Mouse (Mus musculus): ENCODE results near the gene Chrna9. TPM values are rescaled to one million over a fixed set of nuclear protein-coding genes. Genes with fewer than 3 reads are reported as not detected.
A peak's percentile ranks its signal among the peaks of the same experiment; 100 is the strongest.

Chrna9 gene
- total and polyA plus RNA-seq, 3 experiments: 0.16 TPM; not detected in 2

GRCm38 (mm10) chr5:65933258-65933657 is 1.5 kb upstream of the Chrna9 start:
- no peak for DNase-seq (ENCODE audit: low spot score)
- no peaks in the 10 kb centered on the region for H3K36me3 ChIP-seq (replicated peaks)
- H3K4me3 ChIP-seq (ENCODE audit: low read depth, low read length): no peak overlapping the region
- H3K9me3 ChIP-seq (replicated peaks): no peaks in the 10 kb centered on the region
- peaks cover 6% of the 10 kb centered on the region; the same call in 1 of the 2 replicates for H3K4me1 ChIP-seq (ENCODE audit: insufficient read depth, low read depth, low read length)
- no peak for ATAC-seq (ENCODE audit: extremely low read depth, insufficient number of reproducible peaks, low FRiP score, poor library complexity, severe bottlenecking)
- TF ChIP-seq TAL1 (conservative IDR thresholded peaks at IDR 0.05; ENCODE audit: low read depth, low read length) (no peak), GATA2 (IDR thresholded peaks at IDR 0.05; ENCODE audit: borderline replicate concordance, low read depth, low read length) (no peak), POLR2AphosphoS5 (IDR thresholded peaks at IDR 0.05; ENCODE audit: insufficient replicate concordance, low read depth, low read length) (no peak), CTCF (IDR thresholded peaks at IDR 0.05; ENCODE audit: low read depth, low read length) (no peak), GATA1 (IDR thresholded peaks at IDR 0.05; ENCODE audit: borderline replicate concordance, low read length) (no peak)
- peaks cover 2% of the 10 kb centered on the region for H3K27me3 ChIP-seq (ENCODE audit: insufficient read depth, low read length)

GRCm38 (mm10) chr5:65933764-65934163 is 957 bp upstream of the Chrna9 start:
- Histone ChIP-seq H3K27me3 (ENCODE audit: insufficient read depth, low read length) (peaks cover 2% of the 10 kb centered on the region), H3K36me3 (replicated peaks) (no peaks in the 10 kb centered on the region), H3K4me1 (ENCODE audit: insufficient read depth, low read depth, low read length) (peaks cover 6% of the 10 kb centered on the region; the same call in 1 of the 2 replicates), H3K4me3 (ENCODE audit: low read depth, low read length) (no peak overlapping the region), H3K9me3 (replicated peaks) (no peaks in the 10 kb centered on the region)
- DNase-seq (ENCODE audit: low spot score) (no peak), ATAC-seq (ENCODE audit: extremely low read depth, insufficient number of reproducible peaks, low FRiP score, poor library complexity, severe bottlenecking) (no peak)
- TF ChIP-seq GATA1 (IDR thresholded peaks at IDR 0.05; ENCODE audit: borderline replicate concordance, low read length) (no peak), TAL1 (conservative IDR thresholded peaks at IDR 0.05; ENCODE audit: low read depth, low read length) (no peak), CTCF (IDR thresholded peaks at IDR 0.05; ENCODE audit: low read depth, low read length) (no peak), GATA2 (IDR thresholded peaks at IDR 0.05; ENCODE audit: borderline replicate concordance, low read depth, low read length) (no peak), POLR2AphosphoS5 (IDR thresholded peaks at IDR 0.05; ENCODE audit: insufficient replicate concordance, low read depth, low read length) (no peak)

GRCm38 (mm10) chr5:65937011-65937726 is 2.4 kb downstream of the Chrna9 start:
- TF ChIP-seq TAL1 (conservative IDR thresholded peaks at IDR 0.05; ENCODE audit: low read depth, low read length) (no peak), CTCF (IDR thresholded peaks at IDR 0.05; ENCODE audit: low read depth, low read length) (no peak), POLR2AphosphoS5 (IDR thresholded peaks at IDR 0.05; ENCODE audit: insufficient replicate concordance, low read depth, low read length) (no peak), GATA1 (IDR thresholded peaks at IDR 0.05; ENCODE audit: borderline replicate concordance, low read length) (no peak), GATA2 (IDR thresholded peaks at IDR 0.05; ENCODE audit: borderline replicate concordance, low read depth, low read length) (no peak)
- H3K27me3 ChIP-seq (ENCODE audit: insufficient read depth, low read length): peaks cover 8% of the 10 kb centered on the region
- no peaks in the 10 kb centered on the region for H3K36me3 ChIP-seq (replicated peaks)
- H3K9me3 ChIP-seq (replicated peaks): no peaks in the 10 kb centered on the region
- H3K4me3 ChIP-seq (ENCODE audit: low read depth, low read length): no peak overlapping the region
- no peak for ATAC-seq (ENCODE audit: extremely low read depth, insufficient number of reproducible peaks, low FRiP score, poor library complexity, severe bottlenecking)
- H3K4me1 ChIP-seq (ENCODE audit: insufficient read depth, low read depth, low read length): peaks cover 6% of the 10 kb centered on the region; the same call in 1 of the 2 replicates
- no peak for DNase-seq (ENCODE audit: low spot score)

- peaks cover 8% of the 10 kb centered on the region for H3K27me3 ChIP-seq (ENCODE audit: insufficient read depth, low read length)
- H3K36me3 ChIP-seq (replicated peaks): no peaks in the 10 kb centered on the region
- no peak overlapping the region for H3K4me3 ChIP-seq (ENCODE audit: low read depth, low read length)
- H3K4me1 ChIP-seq (ENCODE audit: insufficient read depth, low read depth, low read length): peaks cover 6% of the 10 kb centered on the region; the same call in 1 of the 2 replicates
- TF ChIP-seq GATA2 (IDR thresholded peaks at IDR 0.05; ENCODE audit: borderline replicate concordance, low read depth, low read length): no peak
- peak; percentile 88 for TF ChIP-seq CTCF (IDR thresholded peaks at IDR 0.05; ENCODE audit: low read depth, low read length)
- ATAC-seq (ENCODE audit: extremely low read depth, insufficient number of reproducible peaks, low FRiP score, poor library complexity, severe bottlenecking) (peak; percentile 92), DNase-seq (ENCODE audit: low spot score) (peak; percentile 77)
- no peaks in the 10 kb centered on the region for H3K9me3 ChIP-seq (replicated peaks)
Observed at GRCm38 (mm10) chr5:65937998-65938715, 3.4 kb downstream of the Chrna9 start.

GRCm38 (mm10) chr5:65941145-65941544 is 6.4 kb downstream of the Chrna9 start:
- no peak for ATAC-seq (ENCODE audit: extremely low read depth, insufficient number of reproducible peaks, low FRiP score, poor library complexity, severe bottlenecking)

DNA sequence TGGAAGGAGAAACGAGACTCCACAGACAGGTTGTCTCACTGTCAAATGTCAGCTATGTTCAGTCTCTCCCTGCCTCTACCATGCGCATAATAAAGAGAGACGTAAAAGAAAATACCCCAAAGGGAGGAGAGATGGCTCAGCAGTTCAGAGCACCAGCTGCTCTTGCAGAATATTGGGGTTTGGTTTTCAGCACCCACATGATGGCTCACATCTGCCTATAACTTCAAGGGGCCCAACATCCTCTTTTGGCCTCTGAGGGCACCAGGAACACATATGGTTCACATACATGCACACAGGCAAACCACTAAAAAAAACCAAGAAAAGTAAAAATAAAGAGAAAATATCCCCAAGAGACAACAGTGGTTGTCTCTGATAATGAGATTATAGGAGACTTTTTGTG is 15.1 kb downstream of the Chrna9 start:
- no peak for TF ChIP-seq GATA1 (IDR thresholded peaks at IDR 0.05; ENCODE audit: borderline replicate concordance, low read length)
- TF ChIP-seq TAL1 (conservative IDR thresholded peaks at IDR 0.05; ENCODE audit: low read depth, low read length): no peak
- TF ChIP-seq GATA2 (IDR thresholded peaks at IDR 0.05; ENCODE audit: borderline replicate concordance, low read depth, low read length): no peak
- TF ChIP-seq POLR2AphosphoS5 (IDR thresholded peaks at IDR 0.05; ENCODE audit: insufficient replicate concordance, low read depth, low read length): no peak
- no peak for TF ChIP-seq CTCF (IDR thresholded peaks at IDR 0.05; ENCODE audit: low read depth, low read length)
- H3K27me3 ChIP-seq (ENCODE audit: insufficient read depth, low read length): peaks cover 13% of the 10 kb centered on the region
- ATAC-seq (ENCODE audit: extremely low read depth, insufficient number of reproducible peaks, low FRiP score, poor library complexity, severe bottlenecking): no peak
- peaks cover 7% of the 10 kb centered on the region; the same call in 1 of the 2 replicates for H3K4me1 ChIP-seq (ENCODE audit: insufficient read depth, low read depth, low read length)
- DNase-seq (ENCODE audit: low spot score): no peak
- H3K4me3 ChIP-seq (ENCODE audit: low read depth, low read length): no peak overlapping the region
- H3K36me3 ChIP-seq (replicated peaks): no peaks in the 10 kb centered on the region
- H3K9me3 ChIP-seq (replicated peaks): no peaks in the 10 kb centered on the region

More at GRCm38 (mm10) chr5:65941145-65941544, 6.4 kb downstream of the Chrna9 start:
- TF ChIP-seq GATA1 (IDR thresholded peaks at IDR 0.05; ENCODE audit: borderline replicate concordance, low read length) (no peak), POLR2AphosphoS5 (IDR thresholded peaks at IDR 0.05; ENCODE audit: insufficient replicate concordance, low read depth, low read length) (no peak), TAL1 (conservative IDR thresholded peaks at IDR 0.05; ENCODE audit: low read depth, low read length) (no peak), GATA2 (IDR thresholded peaks at IDR 0.05; ENCODE audit: borderline replicate concordance, low read depth, low read length) (no peak), CTCF (IDR thresholded peaks at IDR 0.05; ENCODE audit: low read depth, low read length) (no peak)
- no peak for DNase-seq (ENCODE audit: low spot score)
- Histone ChIP-seq H3K4me3 (ENCODE audit: low read depth, low read length) (no peak overlapping the region), H3K9me3 (replicated peaks) (no peaks in the 10 kb centered on the region), H3K27me3 (ENCODE audit: insufficient read depth, low read length) (peaks cover 6% of the 10 kb centered on the region), H3K4me1 (ENCODE audit: insufficient read depth, low read depth, low read length) (peaks cover 6% of the 10 kb centered on the region; the same call in 1 of the 2 replicates), H3K36me3 (replicated peaks) (no peaks in the 10 kb centered on the region)

Measured in G1E (cell line).